Mouse (Mus musculus): ENCODE results near the gene Phlda3. TPM values are rescaled to one million over a fixed set of nuclear protein-coding genes. Genes with fewer than 3 reads are reported as not detected.
A peak's percentile ranks its signal among the peaks of the same experiment; 100 is the strongest.

Gene Phlda3
- polyA plus RNA-seq, 1 experiment from 2014 or later = 78.4 TPM

DNA sequence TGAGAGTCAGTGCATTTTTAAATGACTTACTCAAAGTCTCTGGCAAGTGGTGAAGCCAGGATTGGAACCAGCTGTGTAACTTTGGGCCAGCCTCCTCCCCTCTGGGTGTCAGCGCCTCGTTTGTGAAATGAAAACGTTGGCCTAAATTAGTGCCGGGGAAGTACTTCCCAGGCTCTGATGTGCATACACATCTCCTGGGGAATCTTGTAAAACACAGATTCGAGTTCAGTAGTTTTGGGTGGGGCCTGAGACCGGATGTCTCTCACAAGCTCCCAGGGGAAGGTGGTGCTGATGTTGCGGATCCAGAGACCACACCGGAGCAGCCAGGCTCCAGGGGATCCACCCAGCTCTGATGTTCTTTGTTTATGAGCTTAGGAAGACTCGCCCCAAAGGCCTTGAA is 10.6 kb upstream of the Phlda3 start:
- no peak overlapping the region for H3K4me2 ChIP-seq (ENCODE audit: low read length)
- TF ChIP-seq CTCF (IDR thresholded peaks at IDR 0.05; ENCODE audit: low read depth) = no peak
- no peaks in the 10 kb centered on the region for H3K9me3 ChIP-seq (replicated peaks; ENCODE audit: low read length)
- H3K4me3 ChIP-seq (replicated peaks; ENCODE audit: low read depth, low read length) = no peak overlapping the region
- 50% methylated on average over 9 of the region's 9 CpGs for WGBS
- H3K4me1 ChIP-seq (replicated peaks; ENCODE audit: insufficient read depth, low read length) = no peaks in the 10 kb centered on the region
- no peak overlapping the region for H3K9ac ChIP-seq (ENCODE audit: low read depth, low read length)
- H3K27me3 ChIP-seq (ENCODE audit: insufficient read depth, low read length) = no peaks in the 10 kb centered on the region
- H3K27ac ChIP-seq = no peak overlapping the region
- peaks cover 10% of the 10 kb centered on the region; the same call in 1 of the 2 replicates for H3K36me3 ChIP-seq (ENCODE audit: insufficient read depth, low read length)
- DNase-seq (ENCODE audit: low spot score) (no peak), ATAC-seq (replicated peaks; ENCODE audit: low FRiP score, low read depth) (no peak)

DNA sequence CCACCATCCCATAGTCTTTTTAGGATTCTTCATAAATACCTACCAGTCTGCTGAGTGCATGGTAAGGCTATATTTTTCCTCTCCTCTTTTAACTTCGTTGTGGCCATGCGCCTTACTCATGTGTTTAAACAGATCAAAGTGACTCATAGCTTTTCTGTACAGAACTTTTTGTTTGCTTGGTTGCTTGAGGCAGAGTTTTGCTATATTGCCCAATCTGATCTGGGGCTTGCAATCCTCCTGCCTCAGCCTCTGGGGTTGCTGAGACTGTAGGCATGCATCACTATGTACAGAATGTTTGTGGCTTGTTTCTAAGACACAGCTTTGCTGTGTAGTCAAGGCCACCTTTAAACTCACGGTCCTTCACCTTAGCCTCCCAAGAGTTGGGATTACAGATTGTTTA is 10.0 kb upstream of the Phlda3 start:
- Histone ChIP-seq H3K27ac (no peak overlapping the region), H3K9ac (ENCODE audit: low read depth, low read length) (no peak overlapping the region), H3K4me3 (replicated peaks; ENCODE audit: low read depth, low read length) (no peak overlapping the region), H3K36me3 (ENCODE audit: insufficient read depth, low read length) (peaks cover 6% of the 10 kb centered on the region; the same call in 1 of the 2 replicates), H3K4me2 (ENCODE audit: low read length) (no peak overlapping the region), H3K27me3 (ENCODE audit: insufficient read depth, low read length) (no peaks in the 10 kb centered on the region), H3K4me1 (replicated peaks; ENCODE audit: insufficient read depth, low read length) (no peaks in the 10 kb centered on the region), H3K9me3 (replicated peaks; ENCODE audit: low read length) (no peaks in the 10 kb centered on the region)
- 75% methylated on average over 3 of the region's 3 CpGs for WGBS
- ATAC-seq (replicated peaks; ENCODE audit: low FRiP score, low read depth) (no peak), DNase-seq (ENCODE audit: low spot score) (no peak)
- no peak for TF ChIP-seq CTCF (IDR thresholded peaks at IDR 0.05; ENCODE audit: low read depth)

DNA sequence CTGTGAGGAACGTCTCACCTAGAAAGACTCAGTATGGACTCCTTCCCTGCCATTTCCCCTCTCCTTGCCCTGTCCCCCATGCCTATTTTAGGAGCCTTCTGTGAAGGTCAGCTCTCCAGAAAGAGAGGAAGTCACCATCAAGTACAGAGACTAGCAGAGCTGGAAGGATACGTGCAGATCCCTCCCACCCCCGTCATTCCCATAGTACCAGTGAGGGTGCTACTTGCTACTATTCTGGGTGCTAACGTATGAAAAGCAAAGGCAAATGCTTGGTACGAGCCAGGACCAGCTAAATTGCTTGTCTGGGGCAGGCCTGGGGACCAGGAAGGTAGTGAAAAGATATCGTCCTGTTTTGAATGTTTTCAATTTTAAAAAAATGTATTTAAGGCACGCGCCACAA is 8.6 kb upstream of the Phlda3 start:
- TF ChIP-seq CTCF (IDR thresholded peaks at IDR 0.05; ENCODE audit: low read depth) = no peak
- no peak for DNase-seq (ENCODE audit: low spot score)
- Histone ChIP-seq H3K36me3 (ENCODE audit: insufficient read depth, low read length) (no peaks in the 10 kb centered on the region), H3K27ac (no peak overlapping the region), H3K4me1 (replicated peaks; ENCODE audit: insufficient read depth, low read length) (no peaks in the 10 kb centered on the region), H3K9ac (ENCODE audit: low read depth, low read length) (no peak overlapping the region), H3K4me3 (replicated peaks; ENCODE audit: low read depth, low read length) (no peak overlapping the region), H3K9me3 (replicated peaks; ENCODE audit: low read length) (no peaks in the 10 kb centered on the region), H3K27me3 (ENCODE audit: insufficient read depth, low read length) (no peaks in the 10 kb centered on the region), H3K4me2 (ENCODE audit: low read length) (no peak overlapping the region)
- ATAC-seq (replicated peaks; ENCODE audit: low FRiP score, low read depth) = no peak
- WGBS = 73% methylated on average over 8 of the region's 8 CpGs

DNA sequence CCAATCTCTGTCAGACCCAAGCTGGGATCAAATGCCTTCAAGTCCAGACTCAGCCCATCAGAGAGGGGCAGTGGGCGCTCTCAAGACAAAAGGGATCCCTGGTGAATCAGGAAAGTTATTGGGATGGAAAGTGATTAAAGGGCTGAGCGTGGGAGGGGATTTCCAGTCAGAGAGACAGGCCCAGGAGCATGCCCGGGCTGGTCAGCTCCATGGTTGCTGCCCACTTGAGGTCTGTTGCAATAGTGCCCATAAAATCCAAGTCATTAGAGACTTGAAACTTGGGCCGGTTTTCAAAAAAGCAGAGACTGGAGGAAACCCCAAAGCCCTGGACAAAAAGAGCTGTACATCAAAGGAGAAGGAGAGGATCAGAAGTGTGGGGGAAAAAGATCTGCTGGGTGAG is 6.2 kb upstream of the Phlda3 start:
- WGBS = 29% methylated on average over 4 of the region's 4 CpGs
- no peak overlapping the region for H3K9ac ChIP-seq (ENCODE audit: low read depth, low read length)
- no peaks in the 10 kb centered on the region for H3K9me3 ChIP-seq (replicated peaks; ENCODE audit: low read length)
- H3K27ac ChIP-seq = no peak overlapping the region
- no peak overlapping the region for H3K4me3 ChIP-seq (replicated peaks; ENCODE audit: low read depth, low read length)
- H3K4me2 ChIP-seq (ENCODE audit: low read length) = no peak overlapping the region
- ATAC-seq (replicated peaks; ENCODE audit: low FRiP score, low read depth) (no peak), DNase-seq (ENCODE audit: low spot score) (peak; percentile 79)
- TF ChIP-seq CTCF (IDR thresholded peaks at IDR 0.05; ENCODE audit: low read depth) = 0 out of 2 replicates have a peak, but pooled peaks have one; percentile 3
- no peaks in the 10 kb centered on the region for H3K27me3 ChIP-seq (ENCODE audit: insufficient read depth, low read length)
- no peaks in the 10 kb centered on the region; the same call in 1 of the 2 replicates for H3K4me1 ChIP-seq (replicated peaks; ENCODE audit: insufficient read depth, low read length)
- H3K36me3 ChIP-seq (ENCODE audit: insufficient read depth, low read length) = no peaks in the 10 kb centered on the region

DNA sequence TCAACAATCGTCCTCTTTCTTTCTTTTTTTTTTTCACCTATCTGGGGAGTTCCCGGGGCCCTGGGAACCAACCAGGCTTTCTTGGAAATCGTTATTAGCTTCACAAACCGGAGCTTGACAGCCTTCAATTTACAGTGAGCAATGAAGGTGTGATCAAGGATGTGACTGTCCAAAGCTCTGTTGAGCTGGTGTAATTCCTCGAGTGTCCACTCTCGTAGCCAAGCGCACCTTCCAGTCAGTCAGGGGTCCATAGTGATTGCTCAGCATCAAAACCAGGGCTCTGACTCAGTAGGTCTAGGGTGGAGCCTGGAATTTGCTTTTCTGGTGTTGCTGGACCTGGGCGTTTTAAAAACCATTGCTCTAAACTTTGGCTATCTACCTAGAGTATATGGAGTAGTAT is 5.7 kb upstream of the Phlda3 start:
- no peak for ATAC-seq (replicated peaks; ENCODE audit: low FRiP score, low read depth)
- WGBS = 43% methylated on average over 8 of the region's 8 CpGs
- no peak overlapping the region for H3K9ac ChIP-seq (ENCODE audit: low read depth, low read length)
- H3K36me3 ChIP-seq (ENCODE audit: insufficient read depth, low read length) = no peaks in the 10 kb centered on the region
- H3K27me3 ChIP-seq (ENCODE audit: insufficient read depth, low read length) = no peaks in the 10 kb centered on the region
- no peak overlapping the region for H3K4me2 ChIP-seq (ENCODE audit: low read length)
- no peak for DNase-seq (ENCODE audit: low spot score)
- H3K4me3 ChIP-seq (replicated peaks; ENCODE audit: low read depth, low read length) = no peak overlapping the region
- peak; percentile 50 for TF ChIP-seq CTCF (IDR thresholded peaks at IDR 0.05; ENCODE audit: low read depth)
- no peak overlapping the region for H3K27ac ChIP-seq
- peaks cover 1% of the 10 kb centered on the region; the same call in 1 of the 2 replicates for H3K4me1 ChIP-seq (replicated peaks; ENCODE audit: insufficient read depth, low read length)
- no peaks in the 10 kb centered on the region for H3K9me3 ChIP-seq (replicated peaks; ENCODE audit: low read length)

DNA sequence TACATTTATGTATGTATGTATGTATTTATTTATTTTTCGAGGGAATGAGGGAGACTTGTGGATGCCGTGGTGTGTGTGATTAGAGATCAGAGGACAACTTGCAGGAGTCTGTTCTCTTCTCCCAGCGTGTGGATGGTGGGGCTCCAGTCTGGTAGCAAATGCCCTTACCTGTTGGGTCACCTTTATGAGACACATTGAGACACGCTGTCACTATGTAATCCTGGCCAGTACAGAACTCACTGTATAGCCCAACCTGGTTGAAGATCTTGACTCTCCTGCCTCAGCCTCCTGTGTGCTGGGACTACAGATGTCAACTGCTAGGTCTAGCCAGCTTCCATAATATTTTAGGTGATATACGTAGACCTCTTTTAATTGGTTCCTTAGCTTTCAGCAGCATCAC is 4.2 kb upstream of the Phlda3 start:
- Histone ChIP-seq H3K9ac (ENCODE audit: low read depth, low read length) (no peak overlapping the region), H3K9me3 (replicated peaks; ENCODE audit: low read length) (no peaks in the 10 kb centered on the region), H3K27me3 (ENCODE audit: insufficient read depth, low read length) (no peaks in the 10 kb centered on the region), H3K4me3 (replicated peaks; ENCODE audit: low read depth, low read length) (no peak overlapping the region), H3K27ac (no peak overlapping the region), H3K4me2 (ENCODE audit: low read length) (no peak overlapping the region), H3K36me3 (ENCODE audit: insufficient read depth, low read length) (no peaks in the 10 kb centered on the region), H3K4me1 (replicated peaks; ENCODE audit: insufficient read depth, low read length) (peaks cover 8% of the 10 kb centered on the region)
- ATAC-seq (replicated peaks; ENCODE audit: low FRiP score, low read depth) = no peak
- no peak for TF ChIP-seq CTCF (IDR thresholded peaks at IDR 0.05; ENCODE audit: low read depth)
- no peak for DNase-seq (ENCODE audit: low spot score)
- WGBS = 93% methylated on average over 5 of the region's 5 CpGs

Measured in kidney, postnatal 0 days (tissue).